Mouse (Mus musculus): ENCODE results near the gene Psenen.
A peak's percentile ranks its signal among the peaks of the same experiment; 100 is the strongest.

The Psenen gene

GRCm38 (mm10) chr7:30563117-30563905 lies at the start of gene Psenen, which contains the start of the genes U2af1l4 and Gm49396:
Gene Psenen (minus strand): TSS chr7:30563627.
Gene U2af1l4 (plus strand): TSS chr7:30563301.
Gene Gm49396 (plus strand): TSS chr7:30563344.
- peak; percentile 87 to 90 for DNase-seq (ENCODE audit: low spot score in 2 of 2)

GRCm38 (mm10) chr7:30612654-30613402 lies 49.4 kb upstream of the Psenen start, which contains the start of gene Upk1a:
Gene Upk1a (minus strand): TSS chr7:30612847.
- DNase-seq (ENCODE audit: low spot score in 2 of 2): no peak

GRCm38 (mm10) chr7:30610043-30610442 lies 46.6 kb upstream of the Psenen start:
- DNase-seq (ENCODE audit: low spot score in 2 of 2): no peak

- no peak for DNase-seq (ENCODE audit: low spot score in 2 of 2)
These were observed 45.0 kb upstream of the Psenen start for GRCm38 (mm10) chr7:30608476-30608875.

GRCm38 (mm10) chr7:30607706-30608309 lies 44.4 kb upstream of the Psenen start:
- DNase-seq (ENCODE audit: low spot score in 2 of 2): peak; percentile 32 to 65

GRCm38 (mm10) chr7:30604944-30605343 lies 41.5 kb upstream of the Psenen start:
- DNase-seq (ENCODE audit: low spot score in 2 of 2): no peak

GRCm38 (mm10) chr7:30604424-30604823 lies 41.0 kb upstream of the Psenen start:
- no peak for DNase-seq (ENCODE audit: low spot score in 2 of 2)

- DNase-seq (ENCODE audit: low spot score in 2 of 2): no peak
These were observed 39.2 kb upstream of the Psenen start for GRCm38 (mm10) chr7:30602583-30602982.

- DNase-seq (ENCODE audit: low spot score in 2 of 2): no peak
These were observed 37.2 kb upstream of the Psenen start for GRCm38 (mm10) chr7:30600651-30601050.

GRCm38 (mm10) chr7:30599933-30600353 lies 36.5 kb upstream of the Psenen start:
- peak; percentile 61 to 67 for DNase-seq (ENCODE audit: low spot score in 2 of 2)

- no peak for DNase-seq (ENCODE audit: low spot score in 2 of 2)
These were observed 35.4 kb upstream of the Psenen start, which contains the start of gene Zbtb32 for GRCm38 (mm10) chr7:30598786-30599185. Gene Zbtb32 (minus strand): TSS chr7:30598909.

- no peak for DNase-seq (ENCODE audit: low spot score in 2 of 2)
These were observed 33.4 kb upstream of the Psenen start for GRCm38 (mm10) chr7:30596811-30597210.

GRCm38 (mm10) chr7:30596093-30596492 lies 32.7 kb upstream of the Psenen start:
- DNase-seq (ENCODE audit: low spot score in 2 of 2): no peak

- DNase-seq (ENCODE audit: low spot score in 2 of 2): no peak
These were observed 31.1 kb upstream of the Psenen start for GRCm38 (mm10) chr7:30594510-30595024.

- no peak for DNase-seq (ENCODE audit: low spot score in 2 of 2)
These were observed 30.4 kb upstream of the Psenen start for GRCm38 (mm10) chr7:30593579-30594509.

GRCm38 (mm10) chr7:30592772-30593423 lies 29.5 kb upstream of the Psenen start:
- no peak for DNase-seq (ENCODE audit: low spot score in 2 of 2)

GRCm38 (mm10) chr7:30591605-30591951 lies 28.2 kb upstream of the Psenen start:
- DNase-seq (ENCODE audit: low spot score in 2 of 2): no peak

GRCm38 (mm10) chr7:30590927-30591604 lies 27.6 kb upstream of the Psenen start:
- DNase-seq (ENCODE audit: low spot score in 2 of 2): no peak

GRCm38 (mm10) chr7:30589435-30590301 lies 26.2 kb upstream of the Psenen start:
- DNase-seq (ENCODE audit: low spot score in 2 of 2): peak; percentile 69 to 79
